Mouse (Mus musculus): ENCODE results near the gene Rrnad1.
A peak's percentile ranks its signal among the peaks of the same experiment; 100 is the strongest.

The Rrnad1 gene

DNA sequence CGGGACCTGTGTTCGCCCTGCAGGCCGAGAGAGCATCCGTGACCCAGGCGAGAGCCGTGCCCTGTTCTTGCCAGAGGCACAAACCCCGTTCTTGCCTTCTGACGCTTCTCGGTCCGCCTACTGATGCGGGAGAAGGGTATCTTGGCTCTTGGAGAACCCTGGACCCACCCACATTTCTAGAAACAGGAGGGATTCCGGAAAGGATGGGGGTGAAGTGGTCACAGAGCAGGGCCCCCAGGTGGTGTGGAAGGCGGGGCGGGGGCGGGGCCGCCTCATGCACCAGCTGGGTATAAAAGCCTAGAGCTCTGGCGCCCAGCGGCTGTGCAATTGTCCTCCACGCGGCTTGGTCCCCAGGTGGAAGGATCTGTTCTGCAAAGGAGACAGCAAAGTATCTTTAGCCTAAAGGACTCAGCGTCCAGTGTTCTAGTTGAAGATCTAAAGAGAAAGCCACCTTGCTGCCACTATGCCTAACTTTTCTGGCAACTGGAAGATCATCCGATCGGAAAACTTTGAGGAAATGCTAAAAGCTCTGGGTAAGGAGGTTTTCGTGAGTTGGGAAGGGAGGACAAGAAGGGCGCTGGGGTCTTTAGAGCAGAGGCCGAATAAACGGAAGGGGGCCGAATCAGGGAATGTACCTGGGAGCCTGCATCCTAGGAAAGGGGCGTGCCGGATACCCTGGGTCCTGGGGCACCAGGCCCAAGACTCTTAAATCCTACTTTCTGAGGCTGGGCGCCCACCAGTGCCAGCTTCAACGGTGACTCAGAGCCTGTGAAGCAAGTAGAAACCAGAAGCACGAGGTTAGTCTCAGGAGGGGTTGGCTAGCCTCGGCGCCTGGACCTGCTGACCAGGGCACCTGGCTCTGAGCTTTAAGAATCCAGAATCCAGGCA, 18.1 kb upstream of the Rrnad1 start, which contains the start of gene Crabp2:
Crabp2 (plus strand) TSS at position 289 of the 888 bp plus-strand sequence.
- no peak for DNase-seq (ENCODE audit: low spot score in 2 of 2)

DNA sequence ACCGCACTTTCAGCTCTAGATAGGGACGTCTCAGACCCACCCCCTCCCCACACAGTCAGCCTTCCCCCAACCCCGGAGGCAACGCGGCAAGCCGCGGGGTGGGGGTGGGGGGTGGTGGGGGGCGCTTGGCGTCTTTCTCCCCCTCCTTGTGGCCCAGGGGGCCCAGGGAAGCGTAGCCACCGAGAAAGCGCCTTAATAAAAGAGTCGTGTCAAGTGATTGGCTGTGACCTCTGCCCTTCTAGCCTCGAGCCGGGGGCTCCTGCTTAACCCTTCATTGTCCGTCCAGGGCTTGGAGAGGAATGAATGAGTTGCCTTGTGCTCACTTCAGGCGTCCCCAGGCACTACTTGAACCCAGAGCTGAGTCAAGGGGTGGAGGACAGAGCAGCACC, 17.3 kb upstream of the Rrnad1 start:
- no peak for DNase-seq (ENCODE audit: low spot score in 2 of 2)

DNA sequence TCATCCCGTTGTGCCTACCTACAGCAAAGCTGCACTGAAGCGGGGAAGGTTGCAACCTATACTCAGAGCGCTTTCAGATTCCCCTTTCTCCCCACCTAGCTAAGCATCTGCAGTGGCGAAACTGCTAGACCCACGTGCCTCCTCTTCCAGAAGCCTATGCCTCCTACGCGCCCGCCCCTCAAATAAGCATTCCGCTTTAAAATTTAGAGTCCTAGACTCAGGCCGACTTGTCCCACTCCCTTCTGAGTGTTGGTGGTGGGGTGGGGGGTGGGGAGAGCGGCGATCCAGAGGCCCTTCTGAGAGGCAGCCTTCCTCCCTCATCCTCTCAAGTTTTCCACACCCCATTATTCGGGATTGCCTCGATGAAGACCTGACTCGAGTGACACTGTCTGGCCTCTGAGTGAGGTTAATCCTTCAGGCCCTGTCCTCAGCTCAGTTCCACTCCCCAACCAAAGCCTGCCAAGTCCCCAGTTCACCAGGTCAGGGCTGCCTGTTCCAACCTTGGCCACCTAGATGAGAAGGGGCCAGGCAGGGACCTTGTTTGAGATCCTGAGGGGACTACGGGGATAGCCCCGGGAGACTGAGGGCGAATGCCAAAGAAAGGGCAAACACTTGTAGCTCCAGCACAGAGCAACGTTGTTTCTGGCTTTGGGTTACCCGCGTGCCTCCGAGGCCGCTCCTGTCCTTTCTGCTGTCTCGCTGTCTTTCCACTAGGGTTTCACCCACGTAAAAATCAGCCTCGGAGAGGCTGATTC, 16.7 kb upstream of the Rrnad1 start:
- DNase-seq (ENCODE audit: low spot score in 2 of 2) = no peak

DNA sequence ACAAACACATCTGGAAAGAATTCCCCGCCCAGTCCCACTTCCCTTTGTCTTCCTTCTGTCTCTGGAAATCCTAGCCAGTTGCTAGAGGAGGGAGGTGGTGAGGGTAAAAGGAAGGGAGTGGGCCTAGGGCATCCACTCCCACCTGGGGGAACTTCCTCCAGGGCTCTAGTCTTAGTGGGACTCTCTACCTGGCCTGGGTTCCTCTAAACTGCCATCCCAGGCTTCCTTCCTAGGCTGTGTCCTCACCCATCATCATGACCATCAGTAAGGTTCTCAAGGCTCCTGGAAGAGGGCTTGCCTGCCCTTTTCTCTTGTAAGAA, 16.0 kb upstream of the Rrnad1 start:
- no peak for DNase-seq (ENCODE audit: low spot score in 2 of 2)

DNA sequence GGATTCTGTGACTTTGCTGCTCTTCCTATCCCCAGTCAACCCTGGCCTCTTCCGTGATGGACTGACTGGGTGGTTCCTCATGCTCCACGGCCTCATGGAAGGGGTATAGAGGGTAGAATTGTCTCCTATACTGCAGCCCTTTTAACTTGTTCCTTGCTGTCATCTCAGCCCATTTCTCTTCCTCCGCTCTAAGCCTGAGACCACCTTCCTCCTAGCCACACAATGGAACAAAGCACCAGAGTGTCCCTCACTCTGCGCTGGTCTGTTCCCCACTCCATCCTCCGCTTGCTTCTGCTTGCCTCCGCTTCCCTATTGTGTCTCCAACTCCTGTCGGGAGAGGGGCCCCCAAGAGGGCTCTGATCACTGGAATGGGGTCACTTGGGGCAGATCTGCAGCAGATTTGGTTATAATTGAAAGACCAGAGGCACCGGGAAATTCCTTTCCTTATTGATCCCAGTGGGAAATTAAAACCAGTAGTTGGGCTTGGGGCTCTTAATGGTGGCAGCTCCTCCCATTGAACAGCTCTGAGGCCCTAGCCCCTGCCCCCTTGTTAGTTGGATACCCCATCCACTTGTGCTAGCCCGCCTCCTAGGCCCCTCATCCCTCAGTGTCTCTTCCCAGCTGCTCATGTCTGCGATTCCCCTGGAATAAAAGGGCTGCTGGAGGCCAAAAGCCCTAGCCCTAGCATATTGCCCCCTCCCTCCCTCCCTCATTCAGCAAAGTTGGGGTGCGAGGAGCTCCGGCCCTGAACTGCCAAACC, 15.4 kb upstream of the Rrnad1 start:
- DNase-seq (ENCODE audit: low spot score in 2 of 2) = no peak

DNA sequence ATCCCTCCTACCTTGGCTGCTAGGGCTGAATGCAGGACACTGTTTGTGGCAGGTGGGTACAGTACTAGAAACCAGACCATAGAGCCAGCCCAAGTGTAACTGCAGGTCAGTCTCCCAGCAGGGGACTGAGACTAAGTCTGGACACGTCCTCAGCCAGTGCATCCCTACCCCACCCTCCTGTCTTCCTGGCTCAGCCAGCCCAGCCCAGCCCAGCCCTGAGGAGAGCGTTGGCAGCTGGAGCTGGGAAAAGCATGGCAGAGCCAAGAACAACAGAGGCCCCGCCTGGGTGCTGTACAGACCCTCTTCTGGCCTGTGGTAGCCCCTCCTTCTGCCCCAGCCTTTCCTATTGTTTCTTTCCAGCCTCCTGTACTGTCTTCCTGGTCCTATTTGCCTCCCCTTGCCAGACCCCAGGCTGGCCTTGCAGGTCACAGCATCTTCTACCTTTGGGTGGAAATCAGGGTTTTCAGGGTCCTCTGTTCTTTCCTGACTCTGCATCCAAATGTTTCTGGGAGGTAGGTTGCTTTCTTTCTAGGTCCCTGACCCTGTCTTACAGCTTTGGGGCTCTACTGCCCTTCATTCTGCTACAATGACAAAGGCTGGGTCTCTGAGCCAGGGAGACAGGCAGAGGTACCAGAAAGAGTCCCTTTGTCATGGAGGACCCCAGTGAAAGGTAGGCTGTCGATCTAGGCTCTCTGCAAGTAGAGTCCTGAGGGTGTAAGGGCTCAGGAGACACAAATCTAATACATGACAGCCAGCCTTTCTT, 14.5 kb upstream of the Rrnad1 start:
- DNase-seq (ENCODE audit: low spot score in 2 of 2) = no peak

DNA sequence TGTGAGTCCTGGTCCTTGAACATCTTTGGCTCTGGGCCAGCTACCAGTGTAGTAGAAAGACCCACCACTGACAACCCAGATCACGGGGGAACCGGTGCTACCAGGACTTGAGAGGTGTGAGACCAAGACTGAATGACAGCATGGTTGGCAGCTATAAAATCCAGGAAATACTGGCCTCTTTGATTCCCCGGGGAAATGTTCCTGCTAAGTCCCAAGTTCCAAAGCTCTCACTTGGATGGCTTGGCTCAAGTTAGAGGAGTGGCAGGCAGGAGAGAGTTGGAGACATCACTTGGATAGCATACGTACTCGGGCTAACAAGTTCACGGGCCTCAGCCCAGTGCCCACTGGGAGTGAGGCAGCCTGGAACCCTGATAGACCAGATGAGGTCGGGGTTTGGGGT, 13.1 kb upstream of the Rrnad1 start:
- DNase-seq (ENCODE audit: low spot score in 2 of 2) = no peak

DNA sequence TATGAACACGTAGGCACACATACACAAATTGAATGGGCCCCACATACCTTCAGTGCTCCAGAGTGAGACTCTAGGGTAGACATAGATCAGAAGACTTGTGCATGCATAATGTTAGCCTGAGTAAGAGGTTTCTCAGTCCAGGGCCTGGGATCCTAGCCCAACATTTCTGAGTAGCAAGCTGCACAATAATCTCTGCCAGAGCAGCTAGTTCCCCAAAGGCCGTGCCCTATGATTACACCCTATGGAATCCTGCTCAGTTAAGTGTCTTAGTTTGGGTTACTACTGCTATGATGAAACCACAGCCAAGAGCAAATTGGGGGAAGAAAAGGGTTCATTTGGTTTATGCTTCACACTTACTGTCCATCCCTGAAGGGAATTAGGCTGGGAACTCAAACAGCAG, 12.0 kb upstream of the Rrnad1 start:
- no peak for DNase-seq (ENCODE audit: low spot score in 2 of 2)

DNA sequence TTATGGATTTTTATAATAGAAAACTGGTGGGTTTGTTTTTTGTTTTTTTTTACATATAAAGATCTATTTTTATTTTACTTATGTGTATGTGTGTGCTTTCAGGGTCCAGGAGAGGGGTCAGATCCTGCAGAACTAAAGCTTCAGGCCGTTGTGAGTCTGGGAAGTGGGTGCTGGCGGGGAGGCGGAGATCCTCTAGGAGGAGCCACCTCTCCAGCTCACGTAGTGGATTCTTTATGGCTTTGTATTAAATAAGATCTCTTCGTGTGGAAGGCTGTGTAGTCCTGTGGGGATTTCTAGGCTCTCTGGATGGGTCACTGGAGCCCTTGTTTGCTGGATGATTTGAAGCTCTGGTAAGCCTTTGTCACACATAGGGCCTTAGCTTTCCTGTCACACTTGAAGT, 10.1 kb upstream of the Rrnad1 start:
- DNase-seq (ENCODE audit: low spot score in 2 of 2) = no peak

DNA sequence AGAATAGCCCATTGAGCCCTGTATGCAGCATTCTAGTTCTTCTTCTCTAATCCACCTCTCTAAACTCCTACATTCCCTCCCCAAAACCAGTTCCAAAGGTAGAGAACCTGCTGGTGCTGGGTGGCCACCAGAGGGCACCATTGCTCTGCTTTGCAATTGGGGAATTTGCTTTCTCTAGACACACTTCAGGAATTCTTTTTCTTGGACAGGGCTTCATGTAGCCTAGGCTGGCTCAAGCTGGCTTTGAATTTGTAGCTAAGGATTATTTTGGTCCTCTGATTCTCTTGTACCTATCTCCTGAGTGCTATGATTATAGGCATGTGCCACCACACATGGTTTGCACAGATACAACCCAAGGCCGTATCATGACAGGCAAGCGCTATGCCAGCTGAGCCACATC, 5.3 kb upstream of the Rrnad1 start:
- DNase-seq (ENCODE audit: low spot score in 2 of 2) = peak; percentile 31 to 63

DNA sequence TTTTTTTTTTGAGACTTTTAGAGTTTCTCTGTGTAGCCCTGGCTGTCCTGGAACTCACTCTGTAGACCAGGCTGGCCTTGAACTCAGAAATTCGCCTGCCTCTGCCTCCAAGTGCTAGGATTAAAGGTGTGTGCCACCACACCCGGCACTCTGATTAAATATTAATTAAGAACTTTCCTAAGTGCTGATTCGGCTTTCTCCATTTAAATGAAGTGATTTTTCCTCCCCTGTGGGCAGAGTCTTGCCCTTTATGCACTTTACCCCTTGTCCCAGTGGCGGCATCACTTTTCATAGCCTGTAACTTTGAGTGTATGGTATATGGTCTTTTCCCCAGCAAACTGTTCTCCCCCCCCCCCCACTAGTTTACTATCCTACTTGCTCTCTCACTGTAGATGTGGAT, 4.7 kb upstream of the Rrnad1 start:
- no peak for DNase-seq (ENCODE audit: low spot score in 2 of 2)

DNA sequence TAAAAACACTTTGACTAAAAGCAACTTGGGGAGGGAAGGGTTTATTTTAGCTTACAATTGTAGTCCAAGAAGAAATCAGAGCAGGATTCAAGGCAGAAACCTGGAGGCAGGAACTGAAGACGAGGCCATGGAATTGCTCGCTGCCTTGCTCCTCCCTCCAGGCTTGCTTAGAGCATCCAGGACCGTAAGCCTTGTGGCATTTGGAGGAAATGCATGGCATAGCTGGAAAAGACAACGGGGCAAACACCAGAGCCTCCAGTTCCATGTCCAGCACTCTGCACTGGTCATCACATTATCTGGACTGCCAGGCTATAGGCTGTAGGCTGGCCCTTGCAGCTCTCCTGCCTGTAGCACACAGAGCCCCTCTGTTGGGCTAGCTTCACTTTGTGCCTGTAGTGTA, 4.0 kb upstream of the Rrnad1 start:
- no peak for DNase-seq (ENCODE audit: low spot score in 2 of 2)

DNA sequence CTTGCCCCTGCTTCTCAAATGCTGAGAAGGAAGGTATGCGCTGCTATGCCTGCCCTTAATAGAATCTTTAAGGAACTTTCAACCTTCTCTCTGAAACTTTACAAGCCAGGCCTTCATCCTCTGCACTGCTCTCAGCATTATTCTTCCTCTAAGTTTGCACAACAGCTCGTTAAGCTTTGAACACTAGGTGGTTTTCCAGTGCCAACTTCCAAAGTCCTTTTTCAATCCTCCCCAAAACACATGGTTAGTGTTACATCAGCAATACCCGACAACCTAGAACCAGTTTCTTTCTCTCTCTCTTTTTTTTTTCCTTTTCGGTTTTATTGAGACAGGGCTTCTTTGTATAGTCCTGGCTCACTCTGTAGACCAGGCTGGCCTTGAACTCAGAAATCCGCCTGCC, 3.5 kb upstream of the Rrnad1 start:
- no peak for DNase-seq (ENCODE audit: low spot score in 2 of 2)

DNA sequence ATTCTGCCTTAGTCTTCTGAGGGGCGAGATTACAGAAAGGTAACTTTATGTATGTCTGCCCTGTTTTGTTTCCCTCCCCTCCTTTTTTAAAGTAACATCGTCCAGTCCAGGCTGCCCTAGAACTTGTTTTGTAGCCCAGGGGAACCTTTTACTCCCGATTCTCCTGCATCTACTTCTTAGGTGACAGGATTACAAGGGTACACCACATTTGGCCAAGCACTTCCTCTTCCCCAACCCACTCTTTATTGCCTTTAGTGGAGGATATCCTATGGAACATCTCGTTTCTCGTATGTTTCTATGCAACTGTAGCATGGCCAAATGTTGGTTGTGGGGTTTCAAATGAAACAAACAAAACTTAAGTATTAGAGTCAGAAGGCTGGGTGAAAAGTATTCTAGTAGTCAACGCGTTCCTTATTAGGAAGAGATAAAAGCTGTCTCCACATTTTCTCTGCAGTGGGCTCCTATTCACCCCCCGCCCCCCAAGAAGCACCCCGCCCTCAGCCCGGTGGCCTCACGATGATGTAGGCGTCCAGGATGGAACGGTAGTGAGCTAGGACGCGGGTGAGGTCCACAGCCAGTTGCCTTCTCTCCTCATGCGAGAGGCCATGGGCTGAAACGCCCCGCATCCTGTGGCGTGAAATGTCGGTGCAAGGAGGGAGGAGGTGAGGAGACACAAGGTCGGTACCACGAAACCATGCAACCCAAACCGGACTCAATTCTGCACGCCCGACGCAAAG, 1.0 kb downstream of the Rrnad1 start:
- DNase-seq (ENCODE audit: low spot score in 2 of 2) = no peak

DNA sequence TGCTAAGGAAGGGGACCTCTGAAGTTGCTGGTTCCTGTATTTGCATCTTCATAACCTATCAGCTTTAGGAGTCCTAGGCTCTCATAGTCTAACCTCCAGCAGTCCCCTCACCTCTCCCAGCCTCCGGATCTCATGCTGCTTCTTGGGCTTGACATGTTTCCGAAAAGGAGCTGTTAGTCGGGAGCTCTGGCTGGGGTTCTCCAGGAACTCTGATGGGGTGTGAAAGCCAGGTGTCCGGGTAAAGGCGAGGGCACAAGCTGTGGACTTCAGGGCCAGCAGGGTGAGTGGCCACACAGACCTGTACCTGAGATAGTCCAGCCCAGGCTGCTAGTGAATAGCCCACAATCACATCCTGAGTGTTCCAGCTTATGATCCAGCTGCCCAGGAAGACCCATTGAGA, 3.1 kb downstream of the Rrnad1 start:
- no peak for DNase-seq (ENCODE audit: low spot score in 2 of 2)

DNA sequence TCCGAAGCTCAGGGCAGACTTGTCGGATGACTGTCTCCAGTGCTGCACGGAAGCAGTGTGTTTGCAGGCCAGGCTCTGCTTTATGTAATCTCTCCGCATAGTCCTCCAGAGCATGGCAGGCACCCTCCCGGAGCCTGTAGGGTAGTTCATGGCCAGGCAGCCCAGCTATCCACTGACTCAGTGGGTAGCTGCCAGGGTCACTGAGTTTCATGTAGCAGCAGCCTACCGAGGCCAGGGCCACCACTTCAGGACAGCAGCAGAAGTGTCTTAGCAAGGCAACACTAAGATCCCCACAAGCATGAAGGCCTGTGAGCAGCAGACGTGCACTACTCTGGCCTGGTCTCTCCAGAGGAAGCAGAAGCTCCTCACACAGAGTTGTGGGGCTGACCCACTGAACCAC, 5.5 kb downstream of the Rrnad1 start:
- no peak for DNase-seq (ENCODE audit: low spot score in 2 of 2)

DNA sequence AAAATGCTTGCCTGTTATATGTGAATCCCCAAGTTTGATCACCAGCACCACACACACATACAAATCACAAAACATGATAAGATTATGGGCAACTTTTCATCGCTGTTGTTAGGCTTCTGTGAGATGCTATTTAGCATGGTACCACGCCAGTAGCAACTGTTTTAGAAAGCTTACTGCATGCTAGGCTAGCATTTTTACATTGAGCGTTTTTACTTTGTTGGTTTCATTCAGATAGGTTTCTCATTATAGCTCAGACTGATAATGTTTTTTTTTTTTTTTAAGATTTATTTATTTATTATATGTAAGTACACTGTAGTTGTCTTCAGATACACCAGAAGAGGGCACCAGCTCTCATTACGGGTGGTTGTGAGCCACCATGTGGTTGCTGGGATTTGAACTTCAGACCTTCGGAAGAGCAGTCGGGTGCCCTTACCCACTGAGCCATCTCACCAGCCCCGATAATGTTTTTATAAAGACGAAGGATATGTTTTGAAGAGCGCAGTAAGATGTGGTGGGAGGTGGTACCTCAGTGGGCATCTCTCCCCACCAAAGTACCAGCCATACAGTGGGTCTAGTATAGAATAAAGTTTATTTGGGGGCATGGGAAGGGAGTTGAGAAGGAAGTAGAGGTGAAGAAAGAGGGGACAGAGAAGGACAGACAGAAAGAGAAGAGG, 10.1 kb downstream of the Rrnad1 start:
- DNase-seq (ENCODE audit: low spot score in 2 of 2) = no peak

DNA sequence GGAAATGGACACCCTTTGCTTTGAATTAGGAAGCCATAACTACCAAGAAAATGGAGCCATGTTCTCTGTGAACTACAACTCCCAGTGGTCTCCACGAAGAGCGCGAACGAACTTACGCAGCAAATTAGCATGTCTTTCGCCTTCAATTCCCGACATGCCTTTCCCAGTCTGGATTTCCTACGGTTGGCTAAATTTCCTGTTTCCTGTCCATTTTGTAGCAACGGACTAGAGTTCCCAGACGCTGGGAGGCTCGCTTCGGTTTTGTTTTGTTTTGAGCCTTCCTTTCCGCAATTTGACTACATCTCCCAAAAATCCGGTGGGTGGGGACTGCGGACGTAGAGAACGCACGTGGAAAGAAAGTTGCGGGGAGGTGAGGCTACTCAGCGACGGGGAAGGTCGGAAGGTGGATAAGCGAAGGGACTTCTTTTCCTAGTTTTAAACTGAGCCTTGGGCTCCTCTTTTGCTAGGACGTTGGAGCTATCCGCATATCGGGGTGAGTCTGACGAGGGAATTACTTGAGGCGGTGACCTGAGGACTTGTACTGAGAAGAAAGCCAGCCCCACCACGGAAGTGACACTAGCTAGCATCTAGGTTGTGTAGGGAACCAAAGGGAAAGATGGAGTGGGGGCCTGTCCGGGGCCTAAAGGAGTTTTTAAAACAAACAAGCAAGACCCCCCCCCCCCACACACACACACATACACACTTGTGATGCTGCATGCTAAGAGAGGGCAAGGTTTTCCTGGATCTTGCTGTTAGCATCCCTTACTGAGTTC, 11.0 kb downstream of the Rrnad1 start, which contains the start of gene Mrpl24:
Mrpl24 (plus strand) TSS at position 171 of the 773 bp plus-strand sequence.
- peak; percentile 21 to 50 for DNase-seq (ENCODE audit: low spot score in 2 of 2)

DNA sequence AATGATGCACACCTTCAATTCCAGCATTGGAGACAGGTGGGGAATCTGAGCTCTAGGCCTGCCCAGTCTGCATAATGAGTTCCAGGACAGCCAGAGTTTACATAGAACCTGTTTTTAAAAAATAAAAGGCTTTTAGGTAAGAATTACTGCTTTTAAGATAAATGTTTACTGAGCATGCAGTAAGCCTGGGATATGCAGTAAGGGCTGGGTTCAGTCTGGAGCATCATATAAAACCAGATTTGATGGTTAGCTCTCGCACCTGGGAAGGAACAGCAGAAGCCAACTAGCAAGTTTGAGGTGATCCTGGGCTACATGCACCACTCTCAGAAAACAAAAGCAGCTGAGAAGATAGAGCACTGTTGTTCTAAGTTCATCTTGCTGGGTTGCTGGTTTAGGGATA, 12.0 kb downstream of the Rrnad1 start:
- no peak for DNase-seq (ENCODE audit: low spot score in 2 of 2)

DNA sequence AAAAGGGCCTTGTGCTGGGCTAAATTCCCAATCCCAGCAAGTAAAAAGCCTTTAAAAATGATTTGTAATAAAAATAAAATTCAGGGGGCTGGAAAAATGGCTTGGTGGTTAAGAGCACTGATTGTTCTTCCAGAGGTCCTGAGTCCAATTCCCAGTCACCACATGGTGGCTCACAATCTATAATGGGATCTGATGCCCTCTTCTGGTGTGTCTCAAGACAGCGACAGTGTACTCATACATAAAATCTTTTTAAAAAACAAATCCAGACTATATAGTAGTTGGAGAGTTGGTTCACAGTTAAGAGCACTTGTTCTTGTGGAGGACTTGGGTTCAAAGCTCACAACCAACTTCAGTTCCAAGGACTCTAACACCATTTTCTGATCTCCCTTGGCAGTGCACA, 13.5 kb downstream of the Rrnad1 start:
- DNase-seq (ENCODE audit: low spot score in 2 of 2) = no peak
